Mouse (Mus musculus): ENCODE data around the gene Tmem176a.

DNA sequence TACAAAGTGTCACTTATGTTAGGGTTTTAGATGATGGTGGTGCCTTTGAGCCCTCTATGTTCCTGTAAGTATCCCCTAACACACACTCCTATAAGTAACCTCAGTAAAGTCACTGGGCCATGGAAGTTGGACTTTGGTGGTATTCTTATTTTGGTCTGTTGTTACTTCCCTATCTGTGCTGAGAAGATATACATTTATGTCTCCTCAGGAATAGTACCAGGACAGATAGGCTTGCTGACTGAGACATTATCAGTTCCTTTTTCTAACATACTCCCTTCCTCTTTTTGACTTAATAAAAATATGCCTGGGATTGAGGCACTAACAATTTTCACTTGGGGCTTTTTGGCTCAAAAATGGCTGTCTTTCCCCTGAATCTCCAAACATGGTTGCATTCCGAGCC lies 8.3 kb upstream of the Tmem176a start:
- TF ChIP-seq CTCF (IDR thresholded peaks at IDR 0.05; ENCODE audit: low read depth, low read length) (no peak), POLR2A (IDR thresholded peaks at IDR 0.05; ENCODE audit: extremely low read depth, insufficient read depth, low read length) (no peak)
